Mouse (Mus musculus) inflammation-experienced regulatory T-cells (primary cell): ENCODE measurements around the gene Gm2022. TPM values are rescaled to one million over a fixed set of nuclear protein-coding genes. Genes with fewer than 3 reads are reported as not detected.

Source experiments
- polyA plus RNA-seq, 2 experiments: library from polyadenylated mRNA; unstranded; fragments of 100-300 nt; shearing (Covaris generic); gene quantifications; one replicate each; pipeline ENCODE4 v1.2.1; 2017

Gm2022 gene
- not detected for polyA plus RNA-seq

DNA sequence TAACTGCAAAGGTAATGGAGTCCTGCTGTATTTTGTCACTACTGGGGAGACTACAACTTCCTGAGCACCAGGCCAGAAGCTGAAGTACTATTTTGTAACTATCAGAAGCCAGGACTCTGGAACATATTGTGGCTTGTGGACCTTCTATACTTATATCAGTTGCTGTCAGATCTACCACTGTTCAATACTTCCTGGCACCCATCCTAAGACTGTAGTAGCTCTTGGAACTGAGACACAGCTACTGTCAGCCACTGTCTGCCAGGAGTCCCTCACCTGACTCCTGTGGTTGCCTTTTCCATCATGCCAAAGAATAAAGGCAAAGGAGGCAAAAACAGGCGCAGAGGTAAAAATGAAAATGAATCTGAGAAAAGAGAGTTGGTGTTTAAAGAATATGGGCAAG is at the start of gene Gm2022:
Gene Gm2022 (plus strand): TSS at position 301 of the 400 bp plus-strand sequence.

DNA sequence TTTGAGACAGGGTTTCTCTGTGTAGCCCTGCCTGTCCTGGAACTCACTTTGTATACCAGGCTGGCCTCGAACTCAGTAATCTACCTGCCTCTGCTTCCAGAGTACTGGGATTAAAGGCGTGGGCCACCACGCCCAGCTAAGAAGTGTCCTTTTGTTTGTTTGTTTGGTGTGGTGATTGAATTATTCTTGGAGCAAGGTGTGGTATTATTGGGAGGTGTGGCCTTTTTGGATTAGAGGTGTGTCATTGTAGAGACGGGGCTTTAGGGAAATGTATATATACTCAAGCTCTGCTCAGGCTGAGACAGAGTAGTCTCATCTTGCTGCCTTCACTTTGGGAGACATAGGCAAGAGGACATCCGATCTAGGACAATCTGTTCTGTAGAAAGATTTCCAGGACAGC is 21.4 kb upstream of the Gm2022 start, which contains the start of gene Gm2016:
Gene Gm2016 (plus strand): TSS at position 301 of the 400 bp plus-strand sequence.

GRCm38 (mm10) chr12:87919721-87920120 is 24.6 kb downstream of the Gm2022 start, which contains the start of gene Gm2035:
Gene Gm2035, minus strand, starts transcription at chr12:87919857.

Other genes starting within 250 kb of the Gm2022 start
- gene Gm21319, start 119.6 kb upstream of the Gm2022 start, polyA plus RNA-seq: under 1 TPM; 0.08 to 0.39 TPM
- not detected for gene Gm21936, start 99.9 kb upstream of the Gm2022 start, polyA plus RNA-seq
- gene BB287469, start 78.8 kb upstream of the Gm2022 start, polyA plus RNA-seq: 1 to 10 TPM in 1 of 2 experiments, not detected in 1; 1.4 TPM
- gene Gm2001, start 53.0 kb upstream of the Gm2022 start, polyA plus RNA-seq: under 1 TPM in 1 of 2 experiments, not detected in 1; 0.99 TPM
- gene Gm2016, start 21.3 kb upstream of the Gm2022 start, polyA plus RNA-seq: under 1 TPM; 0.13 to 0.22 TPM
- gene Gm2035, start 24.5 kb downstream of the Gm2022 start, polyA plus RNA-seq: not detected
- gene Gm2042, start 58.7 kb downstream of the Gm2022 start, polyA plus RNA-seq: 1 to 10 TPM in 1 of 2 experiments, not detected in 1; 2.1 TPM
- gene Gm2075, start 116.5 kb downstream of the Gm2022 start, polyA plus RNA-seq: not detected
- gene Gm6803, start 123.4 kb downstream of the Gm2022 start, polyA plus RNA-seq: not detected
- not detected for gene Gm2056, start 131.6 kb downstream of the Gm2022 start, polyA plus RNA-seq
- not detected for gene Gm16368, start 188.3 kb downstream of the Gm2022 start, polyA plus RNA-seq